Mouse (Mus musculus) stomach, embryonic 14.5 days (tissue): Measurements from ENCODE around the gene Gm5134. TPM values are rescaled to one million over a fixed set of nuclear protein-coding genes. Genes with fewer than 3 reads are reported as not detected.
A peak's percentile ranks its signal among the peaks of the same experiment; 100 is the strongest.

Experiments used
- ATAC-seq: fragments of 200-750 bp; cut with Nextera tagmentation; 2 replicates; pipeline ENCODE4 v1.8.0; 2017; ENCODE audit warnings: low read depth, moderate TSS enrichment; ENCODE audit not compliant: insufficient number of reproducible peaks, insufficient read depth, low FRiP score
- H3K27ac ChIP-seq: fragments of 300-500 bp; sonication (generic); 2 replicates; pipeline ENCODE4 v1.5.1; 2014; ENCODE audit warnings: mild to moderate bottlenecking, low read length, moderate library complexity, mixed read lengths
- H3K27me3 ChIP-seq: fragments of 300-500 bp; sonication (generic); 2 replicates; pipeline ENCODE4 v1.6.1; 2014; ENCODE audit warnings: low read length, control low read depth, mixed read lengths; ENCODE audit not compliant: control insufficient read depth, insufficient read depth
- H3K36me3 ChIP-seq: fragments of 300-500 bp; sonication (generic); 2 replicates; pipeline ENCODE4 v1.6.1; 2014; ENCODE audit warnings: mild to moderate bottlenecking, control low read depth, low read length, moderate library complexity, mixed read lengths; ENCODE audit not compliant: control insufficient read depth, insufficient read depth
- H3K4me1 ChIP-seq: fragments of 300-500 bp; sonication (generic); 2 replicates; pipeline ENCODE4 v1.6.1; 2014; ENCODE audit warnings: low read length, control low read depth, mixed read lengths; ENCODE audit not compliant: control insufficient read depth, insufficient read depth
- H3K4me2 ChIP-seq: fragments of 300-500 bp; sonication (generic); replicated peaks from 2 replicates; pipeline ENCODE4 v1.6.1; 2014; ENCODE audit warnings: low read depth, low read length, control low read depth
- H3K4me3 ChIP-seq: fragments of 300-500 bp; sonication (generic); 2 replicates; pipeline ENCODE4 v1.5.1; 2014; ENCODE audit warnings: low read depth, low read length, control low read depth
- H3K9ac ChIP-seq: fragments of 300-500 bp; sonication (generic); replicated peaks from 2 replicates; pipeline ENCODE4 v1.6.1; 2014; ENCODE audit warnings: low read depth, mild to moderate bottlenecking, control low read depth, low read length, moderate library complexity, mixed read lengths
- H3K9me3 ChIP-seq: fragments of 300-500 bp; sonication (generic); 2 replicates; pipeline ENCODE4 v1.6.1; 2016; ENCODE audit warnings: low read depth, low read length, control low read depth; ENCODE audit not compliant: control insufficient read depth
- WGBS: fragments of 180-500 bp; shearing (Covaris S2); extraction: QIAGEN DNeasy Blood & Tissue Kit; methylation state at CpG from one replicate; pipeline ENCODE4 v1.1.7; 2014; 5-methylcytosine and 5-hydroxymethylcytosine counted together
- microRNA-seq: library from miRNA; unstranded; fragments of <30 nt; microRNA quantifications from one replicate; pipeline ENCODE4, GENCODE M21; 2016
- polyA plus RNA-seq: library from polyadenylated mRNA; unstranded; fragments of >200 nt; fragmentation: Nextera tagmentation; extraction: Ambion mirVana; gene quantifications from 2 replicates; pipeline ENCODE4 v1.2.1, GENCODE M21; 2014

Gene Gm5134
- polyA plus RNA-seq, 1 experiment from 2014 or later: not detected

GRCm38 (mm10) chr10:76047182-76047869, 93.0 kb downstream of the Gm5134 start:
- no peak overlapping the region for H3K27ac ChIP-seq
- H3K36me3 ChIP-seq: no peaks in the 10 kb centered on the region; the same call in 1 of the 2 replicates
- no peaks in the 10 kb centered on the region for H3K9me3 ChIP-seq
- no peak overlapping the region for H3K4me2 ChIP-seq
- H3K9ac ChIP-seq: no peak overlapping the region
- no peaks in the 10 kb centered on the region for H3K27me3 ChIP-seq
- H3K4me1 ChIP-seq: no peaks in the 10 kb centered on the region
- peak; percentile 42; the same call in 1 of the 2 replicates for ATAC-seq
- WGBS: 22% methylated on average over 5 of the region's 5 CpGs
- H3K4me3 ChIP-seq: no peak overlapping the region

DNA sequence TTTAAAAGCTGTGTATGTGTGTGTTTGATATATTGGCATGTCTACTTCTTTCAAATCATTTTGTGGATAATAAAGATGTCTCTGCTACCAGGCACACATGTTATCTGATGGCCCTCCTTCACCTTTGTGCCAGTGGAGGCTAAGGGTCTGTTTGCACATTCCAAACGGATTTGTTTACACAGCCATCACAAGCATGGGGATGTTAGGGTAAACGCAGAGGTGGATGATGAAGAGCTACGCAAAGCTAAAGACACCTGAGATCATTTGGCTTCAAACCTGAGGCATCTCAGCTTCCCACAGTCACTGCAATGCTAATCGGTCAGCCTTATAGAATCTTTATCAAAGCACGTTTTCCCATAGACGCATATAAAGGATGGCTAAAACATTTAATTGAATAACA, 94.7 kb downstream of the Gm5134 start:
- no peak overlapping the region for H3K27ac ChIP-seq
- no peaks in the 10 kb centered on the region for H3K4me1 ChIP-seq
- H3K4me3 ChIP-seq: no peak overlapping the region
- ATAC-seq: no peak
- no peaks in the 10 kb centered on the region for H3K9me3 ChIP-seq
- H3K27me3 ChIP-seq: no peaks in the 10 kb centered on the region
- no peak overlapping the region for H3K9ac ChIP-seq
- H3K4me2 ChIP-seq: no peak overlapping the region
- WGBS: 10% methylated on average over 6 of the region's 6 CpGs
- no peaks in the 10 kb centered on the region; the same call in 1 of the 2 replicates for H3K36me3 ChIP-seq

- ATAC-seq: no peak
- Histone ChIP-seq H3K4me3 (no peak overlapping the region), H3K36me3 (no peaks in the 10 kb centered on the region), H3K4me2 (no peak overlapping the region), H3K4me1 (no peaks in the 10 kb centered on the region), H3K9me3 (no peaks in the 10 kb centered on the region), H3K27ac (no peak overlapping the region), H3K9ac (no peak overlapping the region), H3K27me3 (no peaks in the 10 kb centered on the region)
- 68% methylated on average over 11 of the region's 11 CpGs for WGBS
These were observed 97.5 kb downstream of the Gm5134 start for GRCm38 (mm10) chr10:76051860-76052259.

Small RNAs within 50 kb of the gene (microRNA-seq; reads per million reads assigned to microRNA genes)
- gene Mir6409: not detected

Other genes with a start within 250 kb of the Gm5134 start
- gene Cabin1, start 190.2 kb upstream of the Gm5134 start, polyA plus RNA-seq: 42.7 and 49.0 TPM in 2 replicates
- gene Ddt, start 181.1 kb upstream of the Gm5134 start, polyA plus RNA-seq: 65.3 and 65.5 TPM in 2 replicates
- gene Gm20441, start 173.6 kb upstream of the Gm5134 start, polyA plus RNA-seq: not detected in 2 replicates
- gene Gstt3, start 173.1 kb upstream of the Gm5134 start, polyA plus RNA-seq: 46.5 and 48.5 TPM in 2 replicates
- 11.6 and 12.6 TPM in 2 replicates for gene Gstt1, start 155.9 kb upstream of the Gm5134 start, polyA plus RNA-seq
- not detected in 2 replicates for gene Gstt4, start 132.0 kb upstream of the Gm5134 start, polyA plus RNA-seq
- gene Gstt2, start 117.1 kb upstream of the Gm5134 start, polyA plus RNA-seq: 43.5 and 47.4 TPM in 2 replicates
- 1,950 and 2,198 TPM in 2 replicates for gene Mif, start 94.3 kb upstream of the Gm5134 start, polyA plus RNA-seq
- 2.3 and 3.3 TPM in 2 replicates for gene Derl3, start 61.1 kb upstream of the Gm5134 start, polyA plus RNA-seq
- 182 and 197 TPM in 2 replicates for gene Smarcb1, start 32.9 kb upstream of the Gm5134 start, polyA plus RNA-seq
- 40.3 and 47.6 TPM in 2 replicates for gene Chchd10, start 21.4 kb upstream of the Gm5134 start, polyA plus RNA-seq
- 47.9 and 59.5 TPM in 2 replicates for gene Mmp11, start 18.0 kb upstream of the Gm5134 start, polyA plus RNA-seq
- gene Gm867, start 13.8 kb upstream of the Gm5134 start, polyA plus RNA-seq: not detected in 2 replicates
- gene Vpreb3, start 11.5 kb upstream of the Gm5134 start, polyA plus RNA-seq: 0.88 and 1.3 TPM in 2 replicates
- 23.2 and 24.8 TPM in 2 replicates for gene Zfp280b, start 78.1 kb downstream of the Gm5134 start, polyA plus RNA-seq
- not detected in 2 replicates for gene Slc5a4b, start 156.4 kb downstream of the Gm5134 start, polyA plus RNA-seq
- not detected in 2 replicates for gene Slc5a4a, start 192.9 kb downstream of the Gm5134 start, polyA plus RNA-seq